Mouse (Mus musculus): Measurements from ENCODE around the gene Psmd13. TPM values are rescaled to one million over a fixed set of nuclear protein-coding genes. Genes with fewer than 3 reads are reported as not detected.

Psmd13 gene
- polyA plus RNA-seq, 1 experiment, result 13.2 TPM

- Histone ChIP-seq H3K9me3 (ENCODE audit: control insufficient read depth, low read length) (no peaks in the 10 kb centered on the region), H3K36me3 (ENCODE audit: control insufficient read depth) (no peaks in the 10 kb centered on the region; the same call in 1 of the 2 replicates), H3K4me3 (replicated peaks) (no peak overlapping the region), H3K4me1 (ENCODE audit: control insufficient read depth) (peaks cover 8% of the 10 kb centered on the region), H3K27me3 (ENCODE audit: control insufficient read depth) (peaks cover 3% of the 10 kb centered on the region)
- TF ChIP-seq TAL1 (IDR thresholded peaks at IDR 0.05; ENCODE audit: low read length) (no peak), GATA1 (IDR thresholded peaks at IDR 0.05; ENCODE audit: low read length) (no peak)
Observed at GRCm38 (mm10) chr7:140912846-140913482, 31.2 kb downstream of the Psmd13 start.

- Histone ChIP-seq H3K27me3 (ENCODE audit: control insufficient read depth) (peaks cover 6% of the 10 kb centered on the region), H3K4me3 (replicated peaks) (no peak overlapping the region), H3K4me1 (ENCODE audit: control insufficient read depth) (peaks cover 4% of the 10 kb centered on the region), H3K9me3 (ENCODE audit: control insufficient read depth, low read length) (no peaks in the 10 kb centered on the region), H3K36me3 (ENCODE audit: control insufficient read depth) (no peaks in the 10 kb centered on the region; the same call in 1 of the 2 replicates)
- TF ChIP-seq TAL1 (IDR thresholded peaks at IDR 0.05; ENCODE audit: low read length), result no peak
- no peak for TF ChIP-seq GATA1 (IDR thresholded peaks at IDR 0.05; ENCODE audit: low read length)
Observed at GRCm38 (mm10) chr7:140914031-140914690, 32.4 kb downstream of the Psmd13 start.

- Histone ChIP-seq H3K4me3 (replicated peaks) (no peak overlapping the region), H3K4me1 (ENCODE audit: control insufficient read depth) (peaks cover 2% of the 10 kb centered on the region; the same call in 1 of the 2 replicates), H3K36me3 (ENCODE audit: control insufficient read depth) (no peaks in the 10 kb centered on the region; the same call in 1 of the 2 replicates), H3K27me3 (ENCODE audit: control insufficient read depth) (peaks cover 56% of the 10 kb centered on the region), H3K9me3 (ENCODE audit: control insufficient read depth, low read length) (no peaks in the 10 kb centered on the region; the same call in 1 of the 2 replicates)
- TF ChIP-seq GATA1 (IDR thresholded peaks at IDR 0.05; ENCODE audit: low read length) (no peak), TAL1 (IDR thresholded peaks at IDR 0.05; ENCODE audit: low read length) (no peak)
Observed at GRCm38 (mm10) chr7:140919911-140920310, 38.1 kb downstream of the Psmd13 start.

- Histone ChIP-seq H3K4me1 (ENCODE audit: control insufficient read depth) (peaks cover 2% of the 10 kb centered on the region; the same call in 1 of the 2 replicates), H3K36me3 (ENCODE audit: control insufficient read depth) (peaks cover 3% of the 10 kb centered on the region; the same call in 1 of the 2 replicates), H3K9me3 (ENCODE audit: control insufficient read depth, low read length) (no peaks in the 10 kb centered on the region; the same call in 1 of the 2 replicates), H3K27me3 (ENCODE audit: control insufficient read depth) (peaks cover 61% of the 10 kb centered on the region), H3K4me3 (replicated peaks) (no peak within 1 kb of the TSS)
- TF ChIP-seq GATA1 (IDR thresholded peaks at IDR 0.05; ENCODE audit: low read length) (no peak), TAL1 (IDR thresholded peaks at IDR 0.05; ENCODE audit: low read length) (no peak)
Observed at GRCm38 (mm10) chr7:140920418-140921029, 38.8 kb downstream of the Psmd13 start, which contains the start of gene Nlrp6. Nlrp6 (plus strand) TSS chr7:140920902.

GRCm38 (mm10) chr7:140921225-140921975 lies 39.6 kb downstream of the Psmd13 start:
- Histone ChIP-seq H3K4me1 (ENCODE audit: control insufficient read depth) (peaks cover 2% of the 10 kb centered on the region; the same call in 1 of the 2 replicates), H3K27me3 (ENCODE audit: control insufficient read depth) (peaks cover 61% of the 10 kb centered on the region), H3K36me3 (ENCODE audit: control insufficient read depth) (peaks cover 3% of the 10 kb centered on the region; the same call in 1 of the 2 replicates), H3K9me3 (ENCODE audit: control insufficient read depth, low read length) (no peaks in the 10 kb centered on the region; the same call in 1 of the 2 replicates), H3K4me3 (replicated peaks) (no peak overlapping the region)
- TF ChIP-seq GATA1 (IDR thresholded peaks at IDR 0.05; ENCODE audit: low read length) (no peak), TAL1 (IDR thresholded peaks at IDR 0.05; ENCODE audit: low read length) (no peak)

DNA sequence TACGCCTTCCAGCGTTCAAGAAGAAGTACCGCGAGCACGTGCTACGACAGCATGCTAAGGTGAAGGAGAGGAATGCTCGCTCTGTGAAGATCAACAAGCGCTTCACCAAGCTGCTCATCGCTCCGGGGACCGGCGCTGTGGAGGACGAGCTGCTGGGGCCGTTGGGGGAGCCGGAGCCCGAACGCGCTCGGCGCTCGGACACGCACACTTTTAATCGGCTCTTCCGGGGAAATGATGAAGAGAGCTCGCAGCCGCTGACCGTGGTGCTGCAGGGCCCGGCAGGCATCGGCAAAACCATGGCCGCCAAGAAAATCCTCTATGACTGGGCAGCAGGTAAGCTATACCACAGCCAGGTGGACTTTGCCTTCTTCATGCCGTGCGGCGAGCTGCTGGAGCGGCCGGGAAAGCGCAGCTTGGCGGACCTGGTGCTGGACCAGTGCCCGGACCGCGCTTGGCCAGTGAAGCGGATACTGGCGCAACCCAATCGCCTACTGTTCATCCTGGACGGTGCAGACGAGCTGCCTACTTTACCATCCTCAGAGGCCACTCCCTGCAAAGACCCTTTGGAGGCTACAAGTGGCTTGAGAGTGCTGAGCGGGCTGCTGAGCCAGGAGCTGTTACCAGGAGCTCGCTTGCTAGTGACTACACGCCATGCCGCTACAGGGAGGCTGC lies 40.8 kb downstream of the Psmd13 start:
- Histone ChIP-seq H3K36me3 (ENCODE audit: control insufficient read depth) (peaks cover 3% of the 10 kb centered on the region; the same call in 1 of the 2 replicates), H3K4me3 (replicated peaks) (no peak overlapping the region)
- no peak for TF ChIP-seq TAL1 (IDR thresholded peaks at IDR 0.05; ENCODE audit: low read length)
- no peak for TF ChIP-seq GATA1 (IDR thresholded peaks at IDR 0.05; ENCODE audit: low read length)

GRCm38 (mm10) chr7:140923070-140923775 lies 41.5 kb downstream of the Psmd13 start:
- no peaks in the 10 kb centered on the region; the same call in 1 of the 2 replicates for H3K9me3 ChIP-seq (ENCODE audit: control insufficient read depth, low read length)
- peaks cover 3% of the 10 kb centered on the region; the same call in 1 of the 2 replicates for H3K36me3 ChIP-seq (ENCODE audit: control insufficient read depth)
- H3K27me3 ChIP-seq (ENCODE audit: control insufficient read depth), result peaks cover 59% of the 10 kb centered on the region
- peaks cover 2% of the 10 kb centered on the region; the same call in 1 of the 2 replicates for H3K4me1 ChIP-seq (ENCODE audit: control insufficient read depth)
- TF ChIP-seq GATA1 (IDR thresholded peaks at IDR 0.05; ENCODE audit: low read length) (no peak), TAL1 (IDR thresholded peaks at IDR 0.05; ENCODE audit: low read length) (no peak)
- H3K4me3 ChIP-seq (replicated peaks), result no peak overlapping the region

More for the DNA sequence above, 40.8 kb downstream of the Psmd13 start:
- Histone ChIP-seq H3K27me3 (ENCODE audit: control insufficient read depth) (peaks cover 61% of the 10 kb centered on the region), H3K9me3 (ENCODE audit: control insufficient read depth, low read length) (no peaks in the 10 kb centered on the region; the same call in 1 of the 2 replicates), H3K4me1 (ENCODE audit: control insufficient read depth) (peaks cover 2% of the 10 kb centered on the region; the same call in 1 of the 2 replicates)
